Mouse (Mus musculus) kidney, adult 2 months (tissue): ENCODE measurements around the gene Ntm. TPM values are rescaled to one million over a fixed set of nuclear protein-coding genes. Genes with fewer than 3 reads are reported as not detected.

Experiments
- DNase-seq: peaks from one replicate; pipeline ENCODE4 v3.0.0; 2021
- H3K27ac ChIP-seq: fragments of 200-500 bp; 2 replicates; pipeline ENCODE4 v1.5.1; 2012; ENCODE audit warnings: low read depth, low read length, control low read depth, inconsistent platforms; ENCODE audit not compliant: insufficient read depth
- H3K27me3 ChIP-seq: fragments of 200-500 bp; replicated peaks from 2 replicates; pipeline ENCODE4 v1.6.1; 2012; ENCODE audit warnings: mild to moderate bottlenecking, moderate library complexity, low read length, inconsistent platforms; ENCODE audit not compliant: control insufficient read depth, insufficient read depth
- H3K36me3 ChIP-seq: fragments of 200-500 bp; 2 replicates; pipeline ENCODE4 v1.6.1; 2012; ENCODE audit warnings: mild to moderate bottlenecking, moderate library complexity, low read length, inconsistent platforms; ENCODE audit not compliant: control insufficient read depth, insufficient read depth
- H3K4me1 ChIP-seq: fragments of 200-500 bp; 2 replicates; pipeline ENCODE4 v1.6.1; 2011; ENCODE audit warnings: low read length; ENCODE audit not compliant: control insufficient read depth, insufficient read depth
- H3K4me3 ChIP-seq: fragments of 200-500 bp; 2 replicates; pipeline ENCODE4 v1.5.1; 2011; ENCODE audit warnings: mild to moderate bottlenecking, low read depth, low read length, control low read depth; ENCODE audit not compliant: insufficient read depth
- CTCF ChIP-seq: fragments of 200-500 bp; conservative IDR thresholded peaks from 2 replicates; pipeline ENCODE4 v1.5.1; 2011; ENCODE audit warnings: low read depth, mild to moderate bottlenecking, control low read depth, low read length, moderate library complexity, mixed read lengths; ENCODE audit not compliant: insufficient read depth, insufficient read length
- POLR2A ChIP-seq: fragments of 200-500 bp; IDR thresholded peaks from one replicate; pipeline ENCODE4 v1.6.1; 2011; ENCODE audit warnings: low read depth, low read length, control low read depth
- WGBS: fragments of 180-500 bp; shearing (Covaris S2); methylation state at CpG from one replicate; pipeline ENCODE4 v1.1.7; 2018; 5-methylcytosine and 5-hydroxymethylcytosine counted together
- polyA plus RNA-seq: library from polyadenylated mRNA; depleted of rRNA; stranded (reverse); fragments of >200 nt; gene quantifications from 2 replicates; pipeline ENCODE4 v1.2.3, GENCODE M21; 2012

Gene Ntm
- polyA plus RNA-seq, 1 experiment = 0.74 TPM

DNA sequence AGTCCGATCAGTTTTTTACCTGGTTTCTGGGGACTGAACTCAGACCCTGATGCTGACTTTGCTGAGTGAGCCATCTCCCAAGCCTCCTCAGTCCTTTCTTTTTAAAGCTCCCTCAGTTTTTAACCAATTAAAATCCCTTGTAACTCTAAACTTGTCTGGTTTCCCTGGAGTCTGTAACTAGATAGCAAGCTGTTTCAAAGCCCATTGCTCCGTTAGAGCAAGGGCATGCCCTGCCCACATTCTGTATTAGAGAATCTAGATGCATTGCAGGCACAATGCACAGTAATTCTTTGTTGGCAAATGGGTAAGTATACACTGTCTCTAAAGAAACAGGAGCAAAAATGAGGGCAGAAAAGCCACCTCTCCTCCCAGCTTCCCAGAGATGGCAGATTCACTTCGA lies 231.3 kb downstream of the Ntm start:
- TF ChIP-seq CTCF (no peak), POLR2A (no peak)
- Histone ChIP-seq H3K36me3 (no peaks in the 10 kb centered on the region), H3K27me3 (no peaks in the 10 kb centered on the region), H3K4me3 (no peak overlapping the region), H3K27ac (no peak overlapping the region), H3K4me1 (no peaks in the 10 kb centered on the region)
- no peak for DNase-seq
- WGBS = 30% methylated on average over 3 of the region's 3 CpGs

DNA sequence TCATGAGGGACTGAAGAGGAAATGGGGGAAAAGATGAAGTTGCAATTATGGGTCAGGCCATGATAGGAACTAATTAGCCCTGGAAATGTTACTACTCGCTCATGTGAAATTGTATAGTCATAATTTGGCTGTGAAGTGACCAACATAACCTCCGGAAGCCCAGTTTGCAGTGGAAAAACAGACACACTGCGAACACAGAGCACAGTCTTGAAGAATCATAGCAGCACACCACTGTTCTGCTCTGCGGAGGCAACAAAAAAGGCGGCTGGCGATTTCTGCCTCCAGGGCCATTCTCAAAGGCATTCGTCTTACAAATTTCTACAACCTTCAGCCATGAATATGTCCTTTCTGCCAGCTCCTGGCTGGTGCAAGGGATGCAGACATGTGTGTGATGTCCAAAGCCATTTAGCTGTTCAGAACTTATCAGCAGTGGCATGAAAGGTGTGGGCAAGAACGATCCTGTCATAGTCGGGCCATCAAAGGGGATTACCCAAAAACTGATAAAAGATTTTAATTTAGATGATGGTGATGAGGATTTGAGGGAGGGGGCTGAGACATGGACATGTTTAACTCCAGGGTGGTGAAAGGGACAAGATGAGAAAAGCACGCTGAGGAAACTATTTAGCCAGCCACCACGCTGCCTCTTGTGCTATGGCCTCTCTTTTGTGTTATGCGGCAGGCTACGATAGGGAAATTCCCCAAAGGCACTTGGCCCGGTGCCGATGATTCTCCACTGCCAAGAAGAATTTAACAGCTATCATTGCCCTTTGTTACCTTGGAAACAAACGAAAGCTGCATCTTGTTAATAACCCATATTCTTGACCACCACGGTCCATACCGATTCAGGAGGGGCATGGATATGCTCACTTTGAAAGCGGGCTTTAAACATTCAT lies 235.2 kb downstream of the Ntm start:
- DNase-seq = no peak
- Histone ChIP-seq H3K27ac (no peak overlapping the region), H3K27me3 (no peaks in the 10 kb centered on the region), H3K4me1 (no peaks in the 10 kb centered on the region), H3K4me3 (no peak overlapping the region), H3K36me3 (no peaks in the 10 kb centered on the region)
- WGBS = 79% methylated on average over 19 of the region's 19 CpGs
- TF ChIP-seq POLR2A (no peak), CTCF (no peak)

DNA sequence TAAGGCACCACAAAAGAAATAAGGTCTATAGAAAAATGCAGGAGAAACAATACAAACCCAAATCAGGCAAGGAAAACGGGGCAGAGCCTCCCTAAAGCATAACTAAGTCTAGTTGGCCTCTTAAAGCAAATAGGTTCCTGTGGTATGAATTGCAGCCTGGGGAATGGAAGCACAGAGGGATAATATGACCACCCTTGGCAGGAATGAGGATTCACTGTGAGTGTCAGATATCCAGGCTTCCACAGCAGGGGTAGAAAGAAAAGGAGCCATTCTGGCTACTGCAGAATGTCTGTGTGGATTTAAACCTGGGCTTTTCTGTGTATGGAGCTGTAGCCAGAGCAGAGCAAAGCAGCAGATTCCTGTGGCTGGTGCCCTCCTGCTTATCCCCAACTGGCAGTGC lies 241.5 kb downstream of the Ntm start:
- no peak overlapping the region for H3K4me3 ChIP-seq
- H3K36me3 ChIP-seq = no peaks in the 10 kb centered on the region
- no peaks in the 10 kb centered on the region for H3K4me1 ChIP-seq
- H3K27ac ChIP-seq = no peak overlapping the region
- DNase-seq = no peak
- no peak for TF ChIP-seq POLR2A
- no peak for TF ChIP-seq CTCF
- no peaks in the 10 kb centered on the region for H3K27me3 ChIP-seq
- 48% methylated on average over 1 of the region's 1 CpGs for WGBS

- Histone ChIP-seq H3K4me1 (no peaks in the 10 kb centered on the region), H3K4me3 (no peak overlapping the region), H3K27ac (no peak overlapping the region), H3K36me3 (no peaks in the 10 kb centered on the region), H3K27me3 (no peaks in the 10 kb centered on the region)
- no peak for TF ChIP-seq POLR2A
- TF ChIP-seq CTCF = no peak
- DNase-seq = no peak
- WGBS = 51% methylated on average over 2 of the region's 2 CpGs
Measured at GRCm38 (mm10) chr9:29716795-29717194, 246.1 kb downstream of the Ntm start.

DNA sequence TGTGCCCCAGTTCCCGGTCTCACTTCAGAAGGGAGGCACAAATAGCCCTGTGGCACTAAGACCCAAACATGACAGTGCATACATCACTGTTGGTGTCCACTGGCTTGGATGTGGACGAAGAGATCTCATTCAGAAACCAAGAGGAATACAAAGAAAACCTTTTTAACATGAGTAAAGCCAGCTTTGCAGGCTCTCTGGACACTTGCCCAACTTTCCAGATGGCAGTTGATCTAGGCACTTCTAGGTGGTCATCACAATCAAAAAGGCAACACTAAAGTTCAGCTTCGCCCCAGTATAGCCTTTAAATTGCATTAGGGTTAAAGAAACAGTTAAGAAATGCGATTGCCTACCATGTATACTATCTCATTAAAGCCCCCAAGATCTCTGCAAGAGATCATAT lies 264.7 kb downstream of the Ntm start:
- H3K27ac ChIP-seq = no peak overlapping the region
- DNase-seq = no peak
- TF ChIP-seq POLR2A = no peak
- TF ChIP-seq CTCF = no peak
- no peaks in the 10 kb centered on the region for H3K27me3 ChIP-seq
- 84% methylated on average over 4 of the region's 4 CpGs for WGBS
- H3K4me3 ChIP-seq = no peak overlapping the region
- H3K36me3 ChIP-seq = no peaks in the 10 kb centered on the region
- no peaks in the 10 kb centered on the region for H3K4me1 ChIP-seq

- Histone ChIP-seq H3K4me3 (no peak overlapping the region), H3K27ac (no peak overlapping the region), H3K27me3 (no peaks in the 10 kb centered on the region), H3K4me1 (no peaks in the 10 kb centered on the region), H3K36me3 (no peaks in the 10 kb centered on the region)
- DNase-seq = no peak
- WGBS = 54% methylated on average over 2 of the region's 2 CpGs
- TF ChIP-seq CTCF (no peak), POLR2A (no peak)
Measured at GRCm38 (mm10) chr9:29694151-29694550, 268.8 kb downstream of the Ntm start.

- H3K36me3 ChIP-seq = no peaks in the 10 kb centered on the region
- no peaks in the 10 kb centered on the region for H3K27me3 ChIP-seq
- H3K4me3 ChIP-seq = no peak overlapping the region
- 77% methylated on average over 5 of the region's 5 CpGs for WGBS
- TF ChIP-seq CTCF (no peak), POLR2A (no peak)
- no peaks in the 10 kb centered on the region for H3K4me1 ChIP-seq
- H3K27ac ChIP-seq = no peak overlapping the region
- no peak for DNase-seq
Measured at GRCm38 (mm10) chr9:29691186-29691855, 271.6 kb downstream of the Ntm start.
